Mouse (Mus musculus) granulocyte monocyte progenitor cell, adult 5-6 weeks (primary cell): Measurements from ENCODE around the gene Mapk1. TPM values are rescaled to one million over a fixed set of nuclear protein-coding genes. Genes with fewer than 3 reads are reported as not detected.

Experiments
- ATAC-seq: replicated peaks from 2 replicates; pipeline ENCODE4 v1.8.0; 2016; ENCODE audit warnings: mild to moderate bottlenecking, moderate TSS enrichment, inconsistent platforms; ENCODE audit not compliant: poor library complexity, severe bottlenecking
- total RNA-seq, 2 experiments: library from RNA; stranded (forward) in 1 of 2; stranded (reverse) in 1 of 2; fragments of 200-712, 200-1000 nt in 1 of 2; fragments of >200 nt in 1 of 2; fragmentation: Nextera tagmentation in 1 of 2; gene quantifications; 2 replicates each; pipeline ENCODE4 v1.2.3; 2014 to 2017

The Mapk1 gene
- total RNA-seq, 2 experiments from 2014 or later, result 120 to 130 TPM

- ATAC-seq, result no peak
Observed at GRCm38 (mm10) chr16:17015111-17015852, 32.1 kb downstream of the Mapk1 start.

- no peak for ATAC-seq
Observed at GRCm38 (mm10) chr16:17015853-17016230, 32.7 kb downstream of the Mapk1 start.

- no peak for ATAC-seq
Observed at GRCm38 (mm10) chr16:17018071-17018470, 34.9 kb downstream of the Mapk1 start.

GRCm38 (mm10) chr16:17024469-17025148 is 41.4 kb downstream of the Mapk1 start:
- peak; percentile 37 for ATAC-seq

GRCm38 (mm10) chr16:17029971-17030695 is 47.0 kb downstream of the Mapk1 start:
- ATAC-seq, result no peak

- ATAC-seq, result no peak
Observed at GRCm38 (mm10) chr16:17033754-17034153, 50.6 kb downstream of the Mapk1 start.

GRCm38 (mm10) chr16:17040716-17041115 is 57.5 kb downstream of the Mapk1 start:
- ATAC-seq, result no peak

GRCm38 (mm10) chr16:17041417-17041816 is 58.2 kb downstream of the Mapk1 start:
- no peak for ATAC-seq

GRCm38 (mm10) chr16:17044320-17044719 is 61.1 kb downstream of the Mapk1 start:
- no peak for ATAC-seq

GRCm38 (mm10) chr16:17045287-17045686 is 62.1 kb downstream of the Mapk1 start:
- no peak for ATAC-seq

- no peak for ATAC-seq
Observed at GRCm38 (mm10) chr16:17049886-17050285, 66.7 kb downstream of the Mapk1 start.

GRCm38 (mm10) chr16:17052087-17052486 is 68.9 kb downstream of the Mapk1 start:
- no peak for ATAC-seq

- no peak for ATAC-seq
Observed at GRCm38 (mm10) chr16:17053903-17054302, 70.7 kb downstream of the Mapk1 start.

GRCm38 (mm10) chr16:17055584-17055983 is 72.4 kb downstream of the Mapk1 start:
- no peak for ATAC-seq

- ATAC-seq, result no peak
Observed at GRCm38 (mm10) chr16:17062338-17062737, 79.2 kb downstream of the Mapk1 start.

- ATAC-seq, result no peak
Observed at GRCm38 (mm10) chr16:17067552-17067951, 84.4 kb downstream of the Mapk1 start.

- ATAC-seq, result peak; percentile 92
Observed at GRCm38 (mm10) chr16:17069511-17070443, 86.6 kb downstream of the Mapk1 start, which contains the start of gene Ypel1. Ypel1 (plus strand) TSS chr16:17069696.

- ATAC-seq, result no peak
Observed at GRCm38 (mm10) chr16:17070716-17071115, 87.5 kb downstream of the Mapk1 start.

GRCm38 (mm10) chr16:17073000-17073399 is 89.8 kb downstream of the Mapk1 start:
- ATAC-seq, result no peak

GRCm38 (mm10) chr16:17076301-17076700 is 93.1 kb downstream of the Mapk1 start:
- no peak for ATAC-seq
